Mouse (Mus musculus): Measurements from ENCODE around the gene Tmem130.
A peak's percentile ranks its signal among the peaks of the same experiment; 100 is the strongest.

- TF ChIP-seq CTCF (IDR thresholded peaks at IDR 0.05; ENCODE audit: insufficient read depth, low read depth, low read length) (no peak), POLR2A (IDR thresholded peaks at IDR 0.05; ENCODE audit: insufficient read depth, low read depth, low read length) (peak; percentile 82)
Measured at GRCm38 (mm10) chr5:144761161-144761868, at the start of gene Tmem130.

All from olfactory bulb, adult 2 months (tissue).